Comparison of ENCODE assay signal across 8 mouse cellular contexts in genomic region chr1:168426281-168426680, GRCm38 (mm10). TPM values are rescaled to one million over a fixed set of nuclear protein-coding genes. Genes with fewer than 3 reads are reported as not detected.
DNase-seq lines count a peak whose midpoint lies in the region; ATAC-seq and TF ChIP-seq lines count a peak whose summit lies in the region.
"Had no signal": no experiment of that assay in that cellular context is flagged by ENCODE, and none has a peak within 500 bp of the region (broad histone marks: within the 10 kb centered on the region; RNA-seq: fewer than 3 reads in every experiment).

No protein-coding gene starts in this region.

- peak overlapping the region; percentile 99 for H3K9ac ChIP-seq in forebrain, embryonic 14.5 days (ENCODE audit: low read length)
- no peak overlapping the region for H3K9ac ChIP-seq in intestine, embryonic 15.5 days
- peak overlapping the region; percentile 44 for H3K9ac ChIP-seq in neural tube, embryonic 14.5 days (replicated peaks; ENCODE audit: low read depth, low read length)

- H3K27ac ChIP-seq in forebrain, embryonic 14.5 days (ENCODE audit: low read depth, low read length): peak overlapping the region; percentile 81
- no peak overlapping the region for H3K27ac ChIP-seq in intestine, embryonic 15.5 days
- H3K27ac ChIP-seq in neural tube, embryonic 14.5 days (ENCODE audit: low read depth, low read length): no peak overlapping the region

- WGBS in lung, adult 2 months: 45% methylated on average over 7 of the region's 7 CpGs
- 10% methylated on average over 7 of the region's 7 CpGs for WGBS in forebrain, embryonic 14.5 days
- WGBS in intestine, embryonic 15.5 days: 47% methylated on average over 7 of the region's 7 CpGs
- whole genome bisulfite sequencing in neural tube, embryonic 14.5 days: 30% methylated on average over 7 of the region's 7 CpGs

- no peak for DNase-seq in lung, adult 2 months
- no peak for DNase-seq in lung, postnatal 36 days
- no peak for DNase-seq in forebrain, embryonic 14.5 days (ENCODE audit: low spot score)
- DNase-seq in layer of hippocampus, postnatal 25 days (ENCODE audit: extremely low spot score in 1 of 2, low spot score in 1 of 2): no peak
- no peak for DNase-seq in retina, embryonic 14.5 days (ENCODE audit: low spot score)

- ATAC-seq in forebrain, embryonic 14.5 days: no peak
- no peak for ATAC-seq in intestine, embryonic 15.5 days
- ATAC-seq in neural tube, embryonic 14.5 days (ENCODE audit: low read depth): no peak
- ATAC-seq: Patski had no signal

- H3K27me3 ChIP-seq in forebrain, embryonic 14.5 days (replicated peaks; ENCODE audit: control insufficient read depth, insufficient read depth, low read length): no peaks in the 10 kb centered on the region
- no peaks in the 10 kb centered on the region for H3K27me3 ChIP-seq in intestine, embryonic 15.5 days (replicated peaks)
- H3K27me3 ChIP-seq in neural tube, embryonic 14.5 days (ENCODE audit: control insufficient read depth, insufficient read depth, low read length): no peaks in the 10 kb centered on the region
- H3K27me3 ChIP-seq: Patski had no signal

- peak overlapping the region; percentile 32 for H3K4me3 ChIP-seq in lung, adult 2 months (replicated peaks; ENCODE audit: extremely low read depth, low read depth, low read length)
- H3K4me3 ChIP-seq in forebrain, embryonic 14.5 days (ENCODE audit: low read depth, low read length): peak overlapping the region; percentile 78
- H3K4me3 ChIP-seq in intestine, embryonic 15.5 days (replicated peaks): no peak overlapping the region; the same call in 1 of the 2 replicates
- peak overlapping the region; percentile 71 for H3K4me3 ChIP-seq in neural tube, embryonic 14.5 days (ENCODE audit: low read depth, low read length)

- peaks cover 11% of the 10 kb centered on the region for H3K36me3 ChIP-seq in forebrain, embryonic 14.5 days (ENCODE audit: control insufficient read depth, insufficient read depth, low read length)
- peaks cover 3% of the 10 kb centered on the region; the same call in 1 of the 2 replicates for H3K36me3 ChIP-seq in intestine, embryonic 15.5 days
- H3K36me3 ChIP-seq in neural tube, embryonic 14.5 days (ENCODE audit: control insufficient read depth, insufficient read depth, low read length): no peaks in the 10 kb centered on the region

- no peak for TF ChIP-seq CTCF in lung, adult 2 months (IDR thresholded peaks at IDR 0.05; ENCODE audit: insufficient read depth, low read length)

- no peak for TF ChIP-seq POLR2A in lung, adult 2 months (IDR thresholded peaks at IDR 0.05; ENCODE audit: borderline replicate concordance, extremely low read depth, low read depth, low read length)

- no peaks in the 10 kb centered on the region for H3K9me3 ChIP-seq in forebrain, embryonic 14.5 days (replicated peaks; ENCODE audit: control insufficient read depth, low read length)
- no peaks in the 10 kb centered on the region for H3K9me3 ChIP-seq in intestine, embryonic 15.5 days
- no peaks in the 10 kb centered on the region for H3K9me3 ChIP-seq in neural tube, embryonic 14.5 days (ENCODE audit: control insufficient read depth, low read length)

- peak overlapping the region; percentile 79 for H3K4me2 ChIP-seq in forebrain, embryonic 14.5 days (ENCODE audit: low read length)
- H3K4me2 ChIP-seq in intestine, embryonic 15.5 days (replicated peaks): peak overlapping the region; percentile 45
- peak overlapping the region; percentile 71 for H3K4me2 ChIP-seq in neural tube, embryonic 14.5 days (ENCODE audit: low read depth, low read length)

- no peaks in the 10 kb centered on the region; the same call in 1 of the 2 replicates for H3K4me1 ChIP-seq in lung, adult 2 months (ENCODE audit: control insufficient read depth, insufficient read depth, low read length)
- peaks cover 32% of the 10 kb centered on the region for H3K4me1 ChIP-seq in forebrain, embryonic 14.5 days (ENCODE audit: control insufficient read depth, insufficient read depth, low read length)
- H3K4me1 ChIP-seq in intestine, embryonic 15.5 days (replicated peaks): peaks cover 19% of the 10 kb centered on the region; the same call in 1 of the 2 replicates
- H3K4me1 ChIP-seq in neural tube, embryonic 14.5 days (ENCODE audit: control insufficient read depth, insufficient read depth, low read length): peaks cover 13% of the 10 kb centered on the region; the same call in 1 of the 2 replicates

RNA-seq across cellular contexts. Expression of gene Pbx1, which starts 5.8 kb away (rescaled TPM):
- polyA plus RNA-seq in lung, adult 2 months (2012; rRNA removed): 45.2 and 56.8 TPM in 2 replicates
- 66.7 and 76.8 TPM in 2 replicates for polyA plus RNA-seq in forebrain, embryonic 14.5 days (2014; fragmentation: Nextera tagmentation; extraction: Ambion mirVana)
- 24.0 and 27.5 TPM in 2 replicates for polyA plus RNA-seq in intestine, embryonic 15.5 days (2015; fragmentation: Nextera tagmentation; extraction: Ambion mirVana)
- polyA plus RNA-seq in neural tube, embryonic 14.5 days (2014; fragmentation: Nextera tagmentation; extraction: Ambion mirVana): 41.2 and 47.8 TPM in 2 replicates
- total RNA-seq in layer of hippocampus, postnatal 25 days (2021): 100 to 1,000 TPM in 1 of 2 experiments, 10 to 100 TPM in 1; 98.0 to 114 TPM
